Mouse (Mus musculus) ES-E14 (cell line): ENCODE results near the gene Fam120a.

Experiments
- CHD2 ChIP-seq: IDR thresholded peaks from 2 replicates; pipeline ENCODE4 v1.6.1; 2014; ENCODE audit warnings: mild to moderate bottlenecking, low read depth, low read length, inconsistent platforms
- HCFC1 ChIP-seq: IDR thresholded peaks from 2 replicates; pipeline ENCODE4 v1.6.1; 2012; ENCODE audit warnings: low read length, inconsistent platforms, borderline replicate concordance; ENCODE audit not compliant: insufficient read depth
- ZC3H11A ChIP-seq: IDR thresholded peaks from 2 replicates; pipeline ENCODE4 v1.6.1; 2012; ENCODE audit warnings: low read depth, mild to moderate bottlenecking, inconsistent platforms, low read length, borderline replicate concordance

GRCm38 (mm10) chr13:48965559-48966525 lies 2.0 kb downstream of the Fam120a start:
- TF ChIP-seq CHD2 (no peak; the same call in 1 of the 2 replicates), ZC3H11A (no peak), HCFC1 (no peak)
